Mouse (Mus musculus) heart, adult 2 months (tissue): Measurements from ENCODE around the gene Rcn2.
"Not testable (repeated sequence)": the region's sequence is repeated elsewhere in the genome, so short reads cannot be mapped to it uniquely, and the experiment has no call there.

Experiments used
- CTCF ChIP-seq: fragments of 200-600 bp; IDR thresholded peaks from 2 replicates; pipeline ENCODE4 v1.8.1; 2022; ENCODE audit warnings: antibody characterized with exemption, mild to moderate bottlenecking, moderate library complexity
- EP300 ChIP-seq: fragments of 200-500 bp; IDR thresholded peaks from 2 replicates; pipeline ENCODE4 v1.6.1; 2011; ENCODE audit warnings: low read depth, low read length, control low read depth; ENCODE audit not compliant: insufficient read depth
- POLR2A ChIP-seq: fragments of 200-500 bp; IDR thresholded peaks from 2 replicates; pipeline ENCODE4 v1.6.1; 2011; ENCODE audit warnings: mild to moderate bottlenecking, low read depth, low read length, control low read depth; ENCODE audit not compliant: insufficient read depth

- not testable (repeated sequence) for TF ChIP-seq CTCF, EP300, POLR2A
Measured at GRCm38 (mm10) chr9:56004679-56005078, 37.0 kb upstream of the Rcn2 start.
